Mouse (Mus musculus): ENCODE results near the gene Agbl1.

DNA sequence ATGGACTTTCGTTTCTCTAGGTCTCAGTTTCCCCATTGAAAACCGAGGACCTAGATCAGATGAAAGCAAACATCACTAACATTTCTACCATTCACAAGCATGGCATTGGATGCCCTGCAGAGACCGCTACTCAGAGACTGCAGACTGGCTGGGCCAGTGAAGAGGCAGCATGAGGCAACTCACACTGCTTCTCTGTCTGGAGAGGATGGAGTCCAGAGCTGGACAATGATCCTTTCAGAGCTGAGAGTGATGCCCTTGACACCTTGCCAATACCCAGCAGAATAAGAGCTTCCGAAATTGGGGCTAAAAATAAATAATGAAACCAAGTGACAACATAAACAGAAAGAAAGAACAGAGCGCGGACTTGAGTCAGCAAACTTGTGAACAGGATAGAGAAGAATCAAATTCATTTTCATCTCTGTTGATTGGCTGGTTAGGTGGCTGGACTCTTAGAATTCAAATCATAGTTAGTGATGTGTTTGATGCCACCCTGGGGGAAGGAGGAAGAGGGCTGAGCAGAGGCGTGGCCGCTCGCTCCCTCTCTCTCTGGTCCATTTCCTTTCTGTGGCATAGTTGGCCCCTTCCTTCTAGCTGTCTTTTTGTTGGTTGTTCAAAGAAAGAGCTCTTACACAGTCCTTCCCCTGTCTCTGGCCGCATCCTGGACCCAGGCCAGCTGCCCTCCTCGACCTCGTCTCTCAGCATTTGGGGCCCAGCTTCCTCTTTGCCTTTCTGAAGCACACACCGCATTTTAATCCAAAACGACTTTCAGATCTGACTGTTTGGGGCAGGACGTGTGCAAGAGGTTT lies 903.1 kb downstream of the Agbl1 start:
- TF ChIP-seq POLR2A (IDR thresholded peaks at IDR 0.05; ENCODE audit: borderline replicate concordance, extremely low read depth, low read depth, low read length) = no peak
- TF ChIP-seq CTCF (IDR thresholded peaks at IDR 0.05; ENCODE audit: insufficient read depth, low read length) = no peak
